Mouse (Mus musculus) midbrain, embryonic 14.5 days (tissue): Measurements from ENCODE around the gene Tcf20. TPM values are rescaled to one million over a fixed set of nuclear protein-coding genes. Genes with fewer than 3 reads are reported as not detected.

Experiments used
- ATAC-seq: fragments of 200-750 bp; cut with Nextera tagmentation; 2 replicates; pipeline ENCODE4 v1.8.0; 2017; ENCODE audit warnings: moderate number of reproducible peaks, moderate library complexity; ENCODE audit not compliant: low FRiP score, low TSS enrichment
- DNase-seq: peaks from one replicate; pipeline ENCODE4 v3.0.0-alpha.2; 2015
- H3K27ac ChIP-seq: fragments of 300-500 bp; sonication (generic); replicated peaks from 2 replicates; pipeline ENCODE4 v1.5.1; 2014; ENCODE audit warnings: mild to moderate bottlenecking, low read depth, low read length, moderate library complexity
- H3K27me3 ChIP-seq: fragments of 300-500 bp; sonication (generic); 2 replicates; pipeline ENCODE4 v1.6.1; 2014; ENCODE audit warnings: low read length, control low read depth, mixed read lengths; ENCODE audit not compliant: control insufficient read depth, insufficient read depth
- H3K36me3 ChIP-seq: fragments of 300-500 bp; sonication (generic); 2 replicates; pipeline ENCODE4 v1.6.1; 2014; ENCODE audit warnings: low read length, control low read depth; ENCODE audit not compliant: control insufficient read depth, insufficient read depth
- H3K4me1 ChIP-seq: fragments of 300-500 bp; sonication (generic); 2 replicates; pipeline ENCODE4 v1.6.1; 2014; ENCODE audit warnings: mild to moderate bottlenecking, antibody characterized with exemption, low read length, control low read depth; ENCODE audit not compliant: control insufficient read depth, insufficient read depth
- H3K4me2 ChIP-seq: fragments of 300-500 bp; sonication (generic); 2 replicates; pipeline ENCODE4 v1.6.1; 2014; ENCODE audit warnings: mild to moderate bottlenecking, low read length, moderate library complexity
- H3K4me3 ChIP-seq: fragments of 300-500 bp; sonication (generic); replicated peaks from 2 replicates; pipeline ENCODE4 v1.5.1; 2014; ENCODE audit warnings: low read depth, low read length
- H3K9ac ChIP-seq: fragments of 300-500 bp; sonication (generic); replicated peaks from 2 replicates; pipeline ENCODE4 v1.6.1; 2014; ENCODE audit warnings: mild to moderate bottlenecking, low read length, moderate library complexity
- H3K9me3 ChIP-seq: fragments of 300-500 bp; sonication (generic); 2 replicates; pipeline ENCODE4 v1.6.1; 2016; ENCODE audit warnings: low read length, control low read depth, mixed read lengths; ENCODE audit not compliant: control insufficient read depth
- WGBS: fragments of 180-500 bp; shearing (Covaris S2); extraction: QIAGEN DNeasy Blood & Tissue Kit; methylation state at CpG from one replicate; pipeline ENCODE4 v1.1.7; 2014; 5-methylcytosine and 5-hydroxymethylcytosine counted together
- polyA plus RNA-seq: library from polyadenylated mRNA; unstranded; fragments of >200 nt; fragmentation: Nextera tagmentation; extraction: Ambion mirVana; gene quantifications from 2 replicates; pipeline ENCODE4 v1.2.1, GENCODE M21; 2014

Tcf20 gene
- polyA plus RNA-seq: 17.8 and 18.0 TPM in 2 replicates

GRCm38 (mm10) chr15:82987732-82988112 lies at the start of gene Tcf20:
Gene Tcf20, minus strand, starts transcription at chr15:82987872.
- WGBS: 0% methylated on average over 20 of the region's 20 CpGs
- peaks cover 4% of the 10 kb centered on the region; the same call in 1 of the 2 replicates for H3K27me3 ChIP-seq
- no peaks in the 10 kb centered on the region for H3K36me3 ChIP-seq
- peak within 1 kb of the TSS; percentile 90 for H3K4me2 ChIP-seq
- H3K4me1 ChIP-seq: peaks cover 75% of the 10 kb centered on the region
- DNase-seq: peak; percentile 95
- peak within 1 kb of the TSS; percentile 46 for H3K4me3 ChIP-seq
- peak within 1 kb of the TSS; percentile 69 for H3K27ac ChIP-seq
- H3K9ac ChIP-seq: peak within 1 kb of the TSS; percentile 57
- H3K9me3 ChIP-seq: no peaks in the 10 kb centered on the region
- ATAC-seq: peak; percentile 89

- peaks cover 44% of the 10 kb centered on the region for H3K4me1 ChIP-seq
- H3K9me3 ChIP-seq: no peaks in the 10 kb centered on the region
- 80% methylated on average over 14 of the region's 14 CpGs for WGBS
- no peak overlapping the region for H3K4me3 ChIP-seq
- no peak overlapping the region for H3K4me2 ChIP-seq
- DNase-seq (peak; percentile 67), ATAC-seq (no peak)
- H3K27me3 ChIP-seq: no peaks in the 10 kb centered on the region; the same call in 1 of the 2 replicates
- H3K27ac ChIP-seq: no peak overlapping the region
- H3K36me3 ChIP-seq: no peaks in the 10 kb centered on the region
- H3K9ac ChIP-seq: no peak overlapping the region
These were observed 49.3 kb upstream of the Tcf20 start for GRCm38 (mm10) chr15:83036900-83037519.

GRCm38 (mm10) chr15:83036089-83036488 lies 48.4 kb upstream of the Tcf20 start:
- no peak for ATAC-seq
- H3K4me1 ChIP-seq: peaks cover 44% of the 10 kb centered on the region

GRCm38 (mm10) chr15:83034275-83034977 lies 46.8 kb upstream of the Tcf20 start:
- no peaks in the 10 kb centered on the region for H3K36me3 ChIP-seq
- 0 out of 2 replicates have a peak overlapping the region, but pooled peaks have one; percentile 12 for H3K4me3 ChIP-seq
- H3K9ac ChIP-seq: 0 out of 2 replicates have a peak overlapping the region, but pooled peaks have one; percentile 1
- no peaks in the 10 kb centered on the region for H3K9me3 ChIP-seq
- H3K4me2 ChIP-seq: peak overlapping the region; percentile 32
- 3% methylated on average over 17 of the region's 17 CpGs for WGBS
- DNase-seq: peak; percentile 85
- peak; percentile 44; the same call in 1 of the 2 replicates for ATAC-seq
- H3K27ac ChIP-seq: peak overlapping the region; percentile 68; the same call in 1 of the 2 replicates
- H3K27me3 ChIP-seq: no peaks in the 10 kb centered on the region
- H3K4me1 ChIP-seq: peaks cover 53% of the 10 kb centered on the region

More at GRCm38 (mm10) chr15:83036089-83036488, 48.4 kb upstream of the Tcf20 start:
- Histone ChIP-seq H3K9me3 (no peaks in the 10 kb centered on the region), H3K4me3 (no peak overlapping the region), H3K36me3 (no peaks in the 10 kb centered on the region), H3K27me3 (no peaks in the 10 kb centered on the region), H3K9ac (no peak overlapping the region), H3K27ac (no peak overlapping the region), H3K4me2 (no peak overlapping the region)
- DNase-seq: no peak
- 60% methylated on average over 7 of the region's 7 CpGs for WGBS

GRCm38 (mm10) chr15:83032981-83033541 lies 45.4 kb upstream of the Tcf20 start, which contains the start of gene Nfam1:
Gene Nfam1, minus strand, starts transcription at chr15:83033306.
- H3K4me3 ChIP-seq: no peak within 1 kb of the TSS
- WGBS: 26% methylated on average over 17 of the region's 17 CpGs
- peak; percentile 72 for DNase-seq
- no peaks in the 10 kb centered on the region for H3K36me3 ChIP-seq
- no peak for ATAC-seq
- no peaks in the 10 kb centered on the region for H3K27me3 ChIP-seq
- no peak within 1 kb of the TSS for H3K9ac ChIP-seq
- no peak within 1 kb of the TSS for H3K4me2 ChIP-seq
- no peak within 1 kb of the TSS; the same call in 1 of the 2 replicates for H3K27ac ChIP-seq
- H3K4me1 ChIP-seq: peaks cover 51% of the 10 kb centered on the region
- no peaks in the 10 kb centered on the region for H3K9me3 ChIP-seq

GRCm38 (mm10) chr15:83030884-83031283 lies 43.2 kb upstream of the Tcf20 start:
- Histone ChIP-seq H3K4me1 (peaks cover 51% of the 10 kb centered on the region), H3K9ac (no peak overlapping the region), H3K27me3 (no peaks in the 10 kb centered on the region; the same call in 1 of the 2 replicates), H3K36me3 (no peaks in the 10 kb centered on the region), H3K9me3 (no peaks in the 10 kb centered on the region), H3K4me2 (no peak overlapping the region), H3K27ac (no peak overlapping the region), H3K4me3 (no peak overlapping the region)
- ATAC-seq (no peak), DNase-seq (no peak)
- 67% methylated on average over 4 of the region's 4 CpGs for WGBS

GRCm38 (mm10) chr15:83029725-83030718 lies 42.4 kb upstream of the Tcf20 start:
- Histone ChIP-seq H3K27me3 (no peaks in the 10 kb centered on the region; the same call in 1 of the 2 replicates), H3K9ac (no peak overlapping the region), H3K4me2 (no peak overlapping the region), H3K9me3 (no peaks in the 10 kb centered on the region), H3K4me1 (peaks cover 57% of the 10 kb centered on the region), H3K4me3 (no peak overlapping the region), H3K36me3 (no peaks in the 10 kb centered on the region), H3K27ac (peak overlapping the region; percentile 71)
- WGBS: 22% methylated on average over 11 of the region's 11 CpGs
- ATAC-seq (peak; percentile 21; the same call in 1 of the 2 replicates), DNase-seq (peak; percentile 61)

GRCm38 (mm10) chr15:83026129-83026528 lies 38.5 kb upstream of the Tcf20 start:
- no peak overlapping the region for H3K9ac ChIP-seq
- no peak overlapping the region for H3K4me3 ChIP-seq
- 41% methylated on average over 8 of the region's 8 CpGs for WGBS
- H3K4me1 ChIP-seq: peaks cover 36% of the 10 kb centered on the region
- H3K36me3 ChIP-seq: no peaks in the 10 kb centered on the region
- H3K4me2 ChIP-seq: no peak overlapping the region
- H3K9me3 ChIP-seq: no peaks in the 10 kb centered on the region
- ATAC-seq: no peak
- H3K27me3 ChIP-seq: no peaks in the 10 kb centered on the region; the same call in 1 of the 2 replicates
- no peak for DNase-seq
- no peak overlapping the region for H3K27ac ChIP-seq
